Mouse (Mus musculus): Measurements from ENCODE around the gene Hnrnpl. TPM values are rescaled to one million over a fixed set of nuclear protein-coding genes. Genes with fewer than 3 reads are reported as not detected.

Hnrnpl gene
- polyA plus RNA-seq, 2 experiments, result 83.1 to 138 TPM

- Histone ChIP-seq H3K36me3 (replicated peaks; ENCODE audit: control insufficient read depth, insufficient read depth, low read depth) (peaks cover 49% of the 10 kb centered on the region), H3K9me3 (ENCODE audit: control insufficient read depth, low read length) (no peaks in the 10 kb centered on the region), H3K27ac (no peak overlapping the region; the same call in 1 of the 2 replicates), H3K4me3 (ENCODE audit: insufficient read depth in 1 of 2, low read depth in 2 of 2, low read length in 2 of 2) (no peak overlapping the region), H3K4me1 (replicated peaks; ENCODE audit: control insufficient read depth in 2 of 2, insufficient read depth in 2 of 2, low read length in 1 of 2) (peaks cover 8 to 16% of the 10 kb centered on the region in 2 experiments), H3K9ac (replicated peaks) (no peak overlapping the region), H3K4me2 (ENCODE audit: low read depth) (no peak overlapping the region), H3K27me3 (ENCODE audit: control insufficient read depth, insufficient read depth, low read length) (no peaks in the 10 kb centered on the region)
- WGBS (ENCODE audit: insufficient replicate concordance), result 48% methylated on average over 10 of the region's 10 CpGs
- TF ChIP-seq CTCF (IDR thresholded peaks at IDR 0.05; ENCODE audit: low read depth), result no peak
- no peak for TF ChIP-seq EP300 (IDR thresholded peaks at IDR 0.05; ENCODE audit: low read depth)
- DNase-seq (ENCODE audit: low read depth in 3 of 3, low spot score in 3 of 3) (no peak), ATAC-seq (ENCODE audit: insufficient read depth) (no peak)
These were observed 14.9 kb downstream of the Hnrnpl start for GRCm38 (mm10) chr7:28822993-28823903.

- peaks cover 8 to 14% of the 10 kb centered on the region in 2 experiments for H3K4me1 ChIP-seq (replicated peaks; ENCODE audit: control insufficient read depth in 2 of 2, insufficient read depth in 2 of 2, low read length in 1 of 2)
- peaks cover 42% of the 10 kb centered on the region for H3K36me3 ChIP-seq (replicated peaks; ENCODE audit: control insufficient read depth, insufficient read depth, low read depth)
- DNase-seq (ENCODE audit: low read depth in 3 of 3, low spot score in 3 of 3) (no peak), ATAC-seq (ENCODE audit: insufficient read depth) (no peak)
- no peak for TF ChIP-seq EP300 (IDR thresholded peaks at IDR 0.05; ENCODE audit: low read depth)
- no peak for TF ChIP-seq CTCF (IDR thresholded peaks at IDR 0.05; ENCODE audit: low read depth)
- 32% methylated on average over 2 of the region's 2 CpGs for WGBS (ENCODE audit: insufficient replicate concordance)
- no peak overlapping the region; the same call in 1 of the 2 replicates for H3K9ac ChIP-seq (replicated peaks)
- H3K9me3 ChIP-seq (ENCODE audit: control insufficient read depth, low read length), result no peaks in the 10 kb centered on the region
- no peaks in the 10 kb centered on the region for H3K27me3 ChIP-seq (ENCODE audit: control insufficient read depth, insufficient read depth, low read length)
- no peak overlapping the region for H3K27ac ChIP-seq
- H3K4me2 ChIP-seq (ENCODE audit: low read depth), result no peak overlapping the region
- no peak overlapping the region for H3K4me3 ChIP-seq (ENCODE audit: insufficient read depth in 1 of 2, low read depth in 2 of 2, low read length in 2 of 2)
These were observed 15.6 kb downstream of the Hnrnpl start for GRCm38 (mm10) chr7:28823932-28824331.

- H3K27ac ChIP-seq, result peak within 1 kb of the TSS; percentile 69
- H3K4me3 ChIP-seq (ENCODE audit: insufficient read depth in 1 of 2, low read depth in 2 of 2, low read length in 2 of 2), result peak within 1 kb of the TSS; percentile 61 to 87
- 2% methylated on average over 33 of the region's 33 CpGs for WGBS (ENCODE audit: insufficient replicate concordance)
- peak; percentile 87 to 90 (median 87) for DNase-seq (ENCODE audit: low read depth in 3 of 3, low spot score in 3 of 3)
- peaks cover 8 to 13% of the 10 kb centered on the region in 2 experiments for H3K4me1 ChIP-seq (replicated peaks; ENCODE audit: control insufficient read depth in 2 of 2, insufficient read depth in 2 of 2, low read length in 1 of 2)
- peaks cover 36% of the 10 kb centered on the region for H3K36me3 ChIP-seq (replicated peaks; ENCODE audit: control insufficient read depth, insufficient read depth, low read depth)
- H3K9ac ChIP-seq (replicated peaks), result peak within 1 kb of the TSS; percentile 77
- H3K27me3 ChIP-seq (ENCODE audit: control insufficient read depth, insufficient read depth, low read length), result no peaks in the 10 kb centered on the region
- ATAC-seq (ENCODE audit: insufficient read depth), result peak; percentile 85
- TF ChIP-seq CTCF (IDR thresholded peaks at IDR 0.05; ENCODE audit: low read depth) (no peak), EP300 (IDR thresholded peaks at IDR 0.05; ENCODE audit: low read depth) (no peak)
- H3K4me2 ChIP-seq (ENCODE audit: low read depth), result peak within 1 kb of the TSS; percentile 66
- H3K9me3 ChIP-seq (ENCODE audit: control insufficient read depth, low read length), result no peaks in the 10 kb centered on the region
These were observed 16.8 kb downstream of the Hnrnpl start, which contains the start of gene Ech1 for GRCm38 (mm10) chr7:28824941-28825685. TSS of gene Ech1 (plus strand) at chr7:28825217.

GRCm38 (mm10) chr7:28825686-28826401 is 17.5 kb downstream of the Hnrnpl start:
- H3K27ac ChIP-seq, result peak overlapping the region; percentile 35
- 29% methylated on average over 11 of the region's 11 CpGs for WGBS (ENCODE audit: insufficient replicate concordance)
- no peaks in the 10 kb centered on the region for H3K9me3 ChIP-seq (ENCODE audit: control insufficient read depth, low read length)
- H3K9ac ChIP-seq (replicated peaks), result peak overlapping the region; percentile 77
- H3K36me3 ChIP-seq (replicated peaks; ENCODE audit: control insufficient read depth, insufficient read depth, low read depth), result peaks cover 30% of the 10 kb centered on the region
- ATAC-seq (ENCODE audit: insufficient read depth) (peak; percentile 57; the same call in 1 of the 2 replicates), DNase-seq (ENCODE audit: low read depth in 3 of 3, low spot score in 3 of 3) (no peak)
- H3K4me3 ChIP-seq (ENCODE audit: insufficient read depth in 1 of 2, low read depth in 2 of 2, low read length in 2 of 2), result peak overlapping the region; percentile 61 to 87
- H3K27me3 ChIP-seq (ENCODE audit: control insufficient read depth, insufficient read depth, low read length), result no peaks in the 10 kb centered on the region
- H3K4me1 ChIP-seq (replicated peaks; ENCODE audit: control insufficient read depth in 2 of 2, insufficient read depth in 2 of 2, low read length in 1 of 2), result peaks cover 8 to 13% of the 10 kb centered on the region in 2 experiments
- H3K4me2 ChIP-seq (ENCODE audit: low read depth), result peak overlapping the region; percentile 66
- TF ChIP-seq CTCF (IDR thresholded peaks at IDR 0.05; ENCODE audit: low read depth) (peak; percentile 27; the same call in 1 of the 2 replicates), EP300 (IDR thresholded peaks at IDR 0.05; ENCODE audit: low read depth) (no peak)
